Mouse (Mus musculus) cerebellum, postnatal 14 days (tissue): ENCODE data around the gene Rab39.
A peak's percentile ranks its signal among the peaks of the same experiment; 100 is the strongest.

Source experiments
- DNase-seq, 2 experiments: peaks; one replicate each; pipeline ENCODE4 v3.0.0; 2021; ENCODE audit warnings: mixed read lengths in 2 of 2

The Rab39 gene

DNA sequence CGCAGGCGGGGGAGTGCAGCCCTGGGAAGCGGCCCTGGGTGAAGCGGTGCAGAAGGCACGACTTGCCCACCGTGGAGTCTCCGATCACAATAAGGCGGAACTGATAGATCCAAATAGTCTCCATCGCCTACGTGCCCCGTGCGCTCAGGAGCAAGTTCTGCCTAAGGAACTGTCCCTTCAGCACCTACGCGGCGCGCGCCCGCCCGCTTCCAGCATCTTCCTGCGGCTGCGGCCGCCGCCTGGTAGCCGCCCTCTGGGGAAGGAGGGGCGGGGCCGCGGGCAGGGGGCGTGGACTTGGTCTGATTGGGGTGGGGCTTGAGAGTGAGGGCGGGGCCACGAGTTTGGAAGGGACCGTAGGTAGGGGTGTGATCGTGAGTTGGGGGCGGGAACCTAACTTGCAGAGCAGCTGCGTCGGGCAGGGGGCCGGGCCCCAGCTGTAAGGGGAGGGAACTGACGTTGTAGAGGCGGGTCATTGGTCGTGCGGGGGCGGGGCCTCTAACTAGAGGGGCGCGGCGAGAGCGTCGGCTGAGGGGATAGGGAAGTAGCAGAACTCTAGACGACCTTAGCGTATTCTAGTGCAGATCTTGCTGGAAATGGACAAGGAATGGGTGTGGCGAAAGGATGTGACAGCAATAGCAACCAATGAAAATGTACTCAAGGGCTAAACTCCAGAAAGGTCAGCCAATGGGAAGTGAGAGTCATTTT, at the start of gene Rab39:
TSS of gene Rab39 (minus strand) at position 241 of the 705 bp plus-strand sequence.
- DNase-seq, result peak; percentile 81 to 83

DNA sequence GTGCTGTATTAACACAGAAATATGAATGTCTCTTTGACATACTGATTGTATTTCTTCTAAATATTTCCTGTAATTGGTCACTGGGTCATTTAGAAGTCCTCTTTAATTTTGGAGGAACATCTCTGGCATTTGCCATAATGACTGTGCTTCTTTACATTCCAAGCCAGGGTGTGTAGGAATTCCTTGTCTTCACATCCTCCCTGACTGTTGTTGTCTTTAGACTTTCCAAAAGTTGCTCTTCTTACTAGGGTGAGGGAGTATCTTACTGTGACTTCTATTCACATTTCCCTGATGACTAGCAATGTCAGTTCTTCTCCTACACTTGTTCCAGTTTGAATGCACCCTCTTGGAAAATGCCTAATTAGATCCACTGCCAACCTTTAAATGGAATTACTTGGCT, 48.8 kb upstream of the Rab39 start:
- no peak for DNase-seq

- no peak for DNase-seq
These were observed 44.9 kb upstream of the Rab39 start for GRCm38 (mm10) chr9:53750899-53751298.

DNA sequence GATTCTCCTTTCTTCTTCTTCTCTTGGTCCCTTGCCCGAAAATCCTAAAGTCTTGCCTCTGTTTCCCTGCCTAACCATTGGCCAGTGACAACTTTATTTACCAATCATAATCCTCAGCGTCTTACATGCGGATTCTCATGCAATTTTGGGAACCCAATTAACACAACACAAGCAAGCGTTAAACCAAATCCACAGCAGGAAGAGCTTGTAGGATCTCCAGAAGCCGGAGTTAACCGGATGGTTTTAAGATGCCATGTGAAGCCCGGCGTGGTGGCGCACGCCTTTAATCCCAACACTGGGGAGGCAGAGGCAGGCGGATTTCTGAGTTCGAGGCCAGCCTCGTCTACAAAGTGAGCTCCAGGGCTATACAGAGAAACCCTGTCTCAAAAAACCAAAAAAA, 44.4 kb upstream of the Rab39 start:
- DNase-seq, result no peak

DNA sequence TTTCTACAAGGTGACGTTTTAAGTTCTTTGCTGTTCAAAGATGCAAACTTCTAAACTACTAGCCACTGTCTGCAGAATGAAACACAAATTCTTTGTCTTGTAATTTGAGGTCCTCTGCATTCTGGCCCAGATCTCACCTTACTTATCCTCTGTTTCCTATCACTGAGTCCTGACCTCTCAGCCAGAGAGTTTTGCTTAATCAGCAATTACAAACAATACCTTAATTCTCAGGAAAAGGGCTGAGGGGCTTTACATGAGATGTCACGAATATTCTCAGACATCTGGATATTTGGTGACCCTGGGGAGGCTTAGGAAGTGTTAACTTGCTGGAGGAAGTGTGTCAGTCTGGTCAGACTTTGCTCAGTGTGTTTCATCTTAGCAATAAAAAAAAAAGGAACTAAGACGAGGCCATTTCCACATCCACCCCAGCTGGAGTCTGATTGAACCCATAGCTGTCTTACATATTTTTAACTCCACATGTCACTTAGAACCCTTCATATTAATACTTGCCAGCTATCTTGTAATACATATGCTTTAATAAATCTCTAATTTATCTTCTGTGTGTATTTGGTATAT, 34.9 kb upstream of the Rab39 start:
- DNase-seq, result no peak

DNA sequence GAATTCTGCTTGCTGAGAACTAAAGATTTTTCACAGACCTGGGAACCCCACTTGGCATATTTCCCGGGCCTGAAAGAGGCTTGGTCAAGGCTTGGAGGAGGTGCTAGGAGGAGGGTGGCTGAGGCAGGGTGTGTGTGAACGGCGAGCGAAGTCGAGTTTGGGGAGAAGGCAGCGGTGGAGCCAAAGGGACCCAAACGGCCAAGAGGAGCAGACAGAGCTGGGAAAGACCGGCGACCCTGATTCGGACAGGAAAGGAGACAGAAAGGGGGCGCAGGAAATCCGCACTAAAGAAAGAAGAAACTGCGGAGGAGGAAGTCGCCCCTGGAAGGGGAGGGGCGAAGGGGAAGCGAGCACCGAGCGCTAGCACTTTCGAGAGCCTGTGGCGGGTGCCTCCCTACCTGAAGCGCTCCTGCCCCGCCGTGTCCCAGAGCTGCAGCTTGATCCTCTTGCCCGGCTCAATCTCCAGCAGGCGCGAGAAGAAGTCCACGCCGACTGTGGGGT, 491 bp downstream of the Rab39 start:
- peak; percentile 45 to 47 for DNase-seq

DNA sequence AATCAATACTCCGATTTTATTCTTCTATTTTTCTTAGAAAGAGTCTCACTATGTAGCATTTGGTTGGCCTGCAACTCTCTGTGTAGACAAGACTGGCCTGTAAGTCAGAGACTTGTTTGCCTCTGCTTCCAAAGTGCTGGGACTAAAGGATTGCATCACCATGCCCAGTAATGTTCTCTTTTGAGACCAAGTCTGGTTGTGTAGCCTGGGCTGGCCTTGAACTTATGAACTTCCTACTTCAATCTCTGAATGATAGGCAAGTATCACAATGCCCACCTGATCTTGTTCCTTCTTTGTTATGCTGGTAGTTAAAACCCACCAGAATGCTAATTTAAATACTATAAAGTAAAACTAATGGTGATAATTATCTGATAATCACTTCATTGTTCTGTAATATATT, 3.0 kb downstream of the Rab39 start:
- DNase-seq, result no peak

DNA sequence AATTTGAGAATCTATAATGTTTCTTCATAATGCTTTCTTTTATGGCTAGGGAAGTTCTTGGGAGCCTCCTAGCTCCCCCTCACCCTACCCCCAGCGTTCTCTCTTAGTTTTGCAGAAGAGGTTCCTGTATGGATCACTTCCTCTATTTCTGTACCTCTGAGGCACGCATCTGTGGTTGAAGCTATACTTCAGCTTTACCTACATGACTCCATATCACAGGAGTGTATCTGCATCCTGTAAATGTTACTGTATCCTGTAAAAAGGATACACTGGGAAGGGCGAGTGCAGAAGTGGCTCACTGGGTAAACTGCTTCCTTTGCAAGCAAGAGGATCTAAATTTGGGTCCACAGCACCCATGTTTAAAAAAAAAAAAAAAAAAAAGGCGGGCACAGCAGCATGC, 5.5 kb downstream of the Rab39 start:
- no peak for DNase-seq

- no peak for DNase-seq
These were observed 10.2 kb downstream of the Rab39 start for GRCm38 (mm10) chr9:53695846-53696245.

DNA sequence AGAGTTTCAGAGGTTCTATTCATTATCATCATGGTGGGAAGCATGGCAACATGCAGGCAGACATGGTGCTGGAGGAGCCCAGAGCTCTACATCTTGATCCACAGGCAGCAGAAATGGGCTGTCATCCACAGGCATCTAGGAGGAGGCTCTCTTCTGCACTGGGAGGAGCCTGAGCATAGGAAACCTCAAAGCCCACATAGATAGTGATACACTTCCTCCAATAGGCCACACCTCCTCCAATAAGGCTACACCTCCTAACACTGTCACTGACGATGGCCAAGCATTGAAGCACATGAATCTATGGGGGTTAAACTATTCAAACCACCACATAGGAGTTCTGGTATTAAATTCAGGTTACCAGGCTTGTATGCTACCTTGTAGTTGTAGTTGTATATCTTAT, 12.3 kb downstream of the Rab39 start:
- no peak for DNase-seq

DNA sequence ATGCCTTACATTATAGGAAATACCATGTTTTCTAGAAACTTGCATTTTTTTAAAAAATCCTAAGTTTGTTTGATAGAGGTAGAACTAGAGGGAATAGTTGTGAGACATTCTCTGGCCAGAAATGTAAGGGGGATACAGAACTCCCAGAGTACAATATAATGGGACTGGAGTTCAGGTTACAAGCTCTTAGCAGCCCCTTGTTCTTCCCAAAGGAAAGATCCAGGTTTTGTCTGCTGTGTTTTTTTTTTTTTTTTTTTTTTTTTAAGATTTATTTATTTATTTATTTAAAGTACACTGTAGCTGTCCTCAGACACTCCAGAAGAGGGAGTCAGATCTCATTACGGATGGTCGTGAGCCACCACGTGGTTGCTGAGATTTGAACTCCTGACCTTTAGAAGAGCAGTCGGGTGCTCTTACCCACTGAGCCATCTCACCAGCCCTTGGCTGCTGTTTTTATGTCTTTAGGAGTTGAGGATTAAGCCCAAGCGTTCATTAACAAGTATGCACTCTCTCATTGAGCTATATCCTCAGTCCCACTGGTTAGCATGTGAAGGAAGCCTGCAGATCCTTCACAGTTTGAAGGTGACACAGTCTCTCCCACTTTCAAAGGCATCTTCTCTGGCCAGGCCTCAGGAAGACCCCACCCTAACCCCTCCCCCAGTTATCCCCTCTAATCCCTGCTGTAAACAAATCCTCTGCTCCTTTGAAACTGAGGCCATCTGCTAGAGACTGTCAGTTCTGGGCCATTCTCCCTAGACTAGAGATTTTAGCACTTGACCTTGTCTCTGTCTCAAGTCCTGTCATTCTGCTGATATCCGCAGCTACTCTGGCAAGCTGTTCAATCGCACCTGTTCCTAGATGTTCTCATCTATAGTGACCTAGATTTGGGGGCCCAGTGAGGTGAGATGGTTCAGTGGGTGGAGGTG, 14.0 kb downstream of the Rab39 start:
- DNase-seq, result no peak

- no peak for DNase-seq
These were observed 25.2 kb downstream of the Rab39 start for GRCm38 (mm10) chr9:53680851-53681250.

- no peak for DNase-seq
These were observed 29.1 kb downstream of the Rab39 start for GRCm38 (mm10) chr9:53676921-53677320.

DNA sequence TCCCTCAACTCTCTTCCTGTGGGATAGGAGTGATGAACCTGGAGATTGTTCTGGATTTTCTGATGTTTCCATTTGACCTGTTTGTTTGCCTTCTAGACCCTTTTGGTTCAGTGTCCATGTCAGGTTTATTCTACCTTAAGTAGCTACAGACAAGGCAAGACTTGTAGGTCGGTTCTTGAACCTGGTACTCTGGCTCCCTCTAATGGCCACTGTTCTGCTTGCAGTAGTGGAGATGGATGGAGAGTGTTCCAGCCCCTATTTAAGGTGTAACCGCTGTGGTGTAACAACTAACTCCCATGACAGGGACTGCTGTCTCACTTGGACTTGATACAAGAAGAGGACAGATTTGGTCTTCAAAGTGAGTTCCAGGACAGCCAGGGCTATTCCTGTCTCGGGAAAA, 32.5 kb downstream of the Rab39 start:
- peak; percentile 86 to 90 for DNase-seq

DNA sequence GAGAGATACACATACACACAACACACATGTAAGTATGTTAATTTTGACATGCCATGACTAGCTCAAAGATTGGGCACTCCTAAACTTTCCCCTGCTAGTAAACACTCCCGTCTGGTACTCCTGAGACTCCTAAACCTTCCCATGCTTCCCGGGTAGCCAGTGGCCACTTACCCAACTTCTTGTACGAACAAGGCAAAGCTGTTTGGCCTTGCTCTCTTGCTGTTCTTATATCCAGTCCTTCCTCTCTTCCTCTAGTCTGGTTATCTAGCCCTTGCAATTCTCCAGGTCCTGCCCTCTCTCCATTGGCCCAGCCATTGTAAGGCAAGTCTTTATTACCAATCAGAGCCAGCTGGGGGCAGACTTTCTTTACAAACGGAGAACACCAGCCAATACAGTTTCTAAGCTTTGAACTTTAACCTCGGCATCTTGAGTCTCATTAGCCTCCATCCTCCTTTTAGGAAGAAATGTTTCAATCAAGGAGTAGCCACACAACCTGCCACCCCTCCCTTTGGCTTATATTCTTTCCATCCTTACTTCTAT, 36.3 kb downstream of the Rab39 start, which contains the start of gene Cul5:
TSS of gene Cul5 (minus strand) at position 335 of the 540 bp plus-strand sequence.
- DNase-seq, result peak; percentile 17 to 43

- DNase-seq, result peak; percentile 97
These were observed 38.9 kb downstream of the Rab39 start for GRCm38 (mm10) chr9:53667020-53667669.

- no peak for DNase-seq
These were observed 39.4 kb downstream of the Rab39 start for GRCm38 (mm10) chr9:53666665-53667019.

GRCm38 (mm10) chr9:53665428-53665827, 40.6 kb downstream of the Rab39 start:
- no peak for DNase-seq

DNA sequence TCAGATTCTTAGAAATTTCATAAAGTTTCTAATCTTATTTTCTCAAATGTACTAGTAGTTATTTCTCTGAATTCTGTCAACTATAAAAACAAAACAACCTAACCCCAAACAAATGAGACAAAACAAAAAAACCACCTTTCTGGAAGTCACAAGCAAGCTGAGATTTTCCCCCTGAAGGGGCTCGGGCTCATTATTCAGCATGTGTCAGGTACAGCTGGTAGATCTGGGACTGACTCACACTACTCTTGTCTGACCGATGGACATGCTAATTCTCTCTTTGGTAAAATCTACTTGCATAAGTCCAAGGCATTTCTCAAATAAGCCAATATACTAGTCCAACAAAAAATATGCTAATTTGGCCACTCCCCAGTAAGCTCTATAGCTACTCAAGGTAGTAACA, 41.2 kb downstream of the Rab39 start:
- no peak for DNase-seq

GRCm38 (mm10) chr9:53634796-53635195, 71.2 kb downstream of the Rab39 start:
- no peak for DNase-seq
